Mouse (Mus musculus) cerebellum, adult 2 months (tissue): ENCODE data around the gene Clrn1. TPM values are rescaled to one million over a fixed set of nuclear protein-coding genes. Genes with fewer than 3 reads are reported as not detected.
"Not testable (repeated sequence)": the region's sequence is repeated elsewhere in the genome, so short reads cannot be mapped to it uniquely, and the experiment has no call there.

ENCODE experiments used
- DNase-seq, 2 experiments: peaks; one replicate each; pipeline ENCODE4 v3.0.0; 2021
- H3K27ac ChIP-seq: fragments of 200-500 bp; 2 replicates; pipeline ENCODE4 v1.5.1; 2012; ENCODE audit warnings: low read length, control low read depth, inconsistent platforms; ENCODE audit not compliant: insufficient read depth
- H3K27me3 ChIP-seq: fragments of 200-500 bp; 2 replicates; pipeline ENCODE4 v1.6.1; 2012; ENCODE audit warnings: inconsistent platforms, mild to moderate bottlenecking, low read length, moderate library complexity; ENCODE audit not compliant: control insufficient read depth, insufficient read depth
- H3K4me1 ChIP-seq: fragments of 200-500 bp; 2 replicates; pipeline ENCODE4 v1.6.1; 2011; ENCODE audit warnings: low read length; ENCODE audit not compliant: control insufficient read depth, insufficient read depth
- H3K4me3 ChIP-seq: fragments of 200-500 bp; replicated peaks from 2 replicates; pipeline ENCODE3; 2011; ENCODE audit warnings: mild to moderate bottlenecking, low read depth, low read length, control low read depth; ENCODE audit not compliant: insufficient read depth
- CTCF ChIP-seq: fragments of 200-500 bp; IDR thresholded peaks from 2 replicates; pipeline ENCODE4 v1.5.1; 2011; ENCODE audit warnings: low read depth, mild to moderate bottlenecking, control low read depth, low read length, moderate library complexity, borderline replicate concordance; ENCODE audit not compliant: insufficient read depth
- POLR2A ChIP-seq: fragments of 200-500 bp; IDR thresholded peaks from 2 replicates; pipeline ENCODE4 v1.6.1; 2011; ENCODE audit warnings: low read length, control low read depth, borderline replicate concordance; ENCODE audit not compliant: insufficient read depth
- WGBS: fragments of 180-500 bp; shearing (Covaris S2); methylation state at CpG from one replicate; pipeline ENCODE4 v1.1.7; 2018; 5-methylcytosine and 5-hydroxymethylcytosine counted together
- polyA plus RNA-seq: library from polyadenylated mRNA; depleted of rRNA; stranded (reverse); fragments of >200 nt; gene quantifications from 2 replicates; pipeline ENCODE4 v1.2.3, GENCODE M21; 2012

Gene Clrn1
- polyA plus RNA-seq, 1 experiment, result 0.61 TPM

DNA sequence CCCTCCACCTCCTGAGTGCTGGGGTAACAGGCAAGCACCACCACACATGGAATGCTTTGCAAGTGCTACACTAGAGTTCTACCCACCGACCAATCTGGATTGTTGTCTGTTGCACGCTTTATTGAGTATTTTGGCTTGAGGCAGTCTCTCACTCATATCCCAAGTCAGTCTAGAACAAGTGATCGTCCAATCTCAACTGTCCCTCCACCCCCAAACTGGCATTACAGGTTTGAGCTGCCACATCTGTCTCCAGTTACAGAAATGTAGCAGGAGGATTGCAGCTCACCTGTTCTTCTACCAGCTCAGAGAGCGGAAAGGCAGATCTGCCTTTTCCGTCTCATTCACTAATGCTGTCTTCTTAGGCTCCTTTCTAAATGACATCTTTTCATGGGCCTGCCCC is 10.0 kb upstream of the Clrn1 start:
- Histone ChIP-seq H3K27ac (no peak overlapping the region), H3K27me3 (no peaks in the 10 kb centered on the region), H3K4me1 (no peaks in the 10 kb centered on the region), H3K4me3 (no peak overlapping the region)
- TF ChIP-seq CTCF, result no peak
- TF ChIP-seq POLR2A, result no peak
- no peak for DNase-seq
- 87% methylated on average over 5 of the region's 5 CpGs for WGBS

- TF ChIP-seq POLR2A, result no peak
- no peak for TF ChIP-seq CTCF
- Histone ChIP-seq H3K27ac (no peak overlapping the region), H3K4me1 (no peaks in the 10 kb centered on the region), H3K4me3 (no peak overlapping the region), H3K27me3 (no peaks in the 10 kb centered on the region)
- 94% methylated on average over 3 of the region's 3 CpGs for WGBS
- no peak for DNase-seq
These were observed 9.4 kb upstream of the Clrn1 start for GRCm38 (mm10) chr3:58894529-58894928.

GRCm38 (mm10) chr3:58889670-58890069 is 4.5 kb upstream of the Clrn1 start:
- Histone ChIP-seq H3K27me3 (no peaks in the 10 kb centered on the region), H3K4me1 (no peaks in the 10 kb centered on the region), H3K27ac (no peak overlapping the region), H3K4me3 (no peak overlapping the region)
- DNase-seq, result no peak
- WGBS, result 53% methylated on average over 3 of the region's 3 CpGs
- TF ChIP-seq CTCF (no peak), POLR2A (no peak)

GRCm38 (mm10) chr3:58888131-58888715 is 3.1 kb upstream of the Clrn1 start:
- TF ChIP-seq POLR2A (no peak), CTCF (no peak)
- 84% methylated on average over 7 of the region's 7 CpGs for WGBS

GRCm38 (mm10) chr3:58887719-58888118 is 2.6 kb upstream of the Clrn1 start:
- Histone ChIP-seq H3K4me3 (no peak overlapping the region), H3K4me1 (no peaks in the 10 kb centered on the region), H3K27ac (no peak overlapping the region), H3K27me3 (no peaks in the 10 kb centered on the region)
- 89% methylated on average over 10 of the region's 10 CpGs for WGBS
- DNase-seq, result no peak
- TF ChIP-seq CTCF (no peak), POLR2A (no peak)

More at GRCm38 (mm10) chr3:58888131-58888715, 3.1 kb upstream of the Clrn1 start:
- Histone ChIP-seq H3K27me3 (no peaks in the 10 kb centered on the region), H3K4me3 (no peak overlapping the region), H3K27ac (no peak overlapping the region), H3K4me1 (no peaks in the 10 kb centered on the region)
- DNase-seq, result no peak

DNA sequence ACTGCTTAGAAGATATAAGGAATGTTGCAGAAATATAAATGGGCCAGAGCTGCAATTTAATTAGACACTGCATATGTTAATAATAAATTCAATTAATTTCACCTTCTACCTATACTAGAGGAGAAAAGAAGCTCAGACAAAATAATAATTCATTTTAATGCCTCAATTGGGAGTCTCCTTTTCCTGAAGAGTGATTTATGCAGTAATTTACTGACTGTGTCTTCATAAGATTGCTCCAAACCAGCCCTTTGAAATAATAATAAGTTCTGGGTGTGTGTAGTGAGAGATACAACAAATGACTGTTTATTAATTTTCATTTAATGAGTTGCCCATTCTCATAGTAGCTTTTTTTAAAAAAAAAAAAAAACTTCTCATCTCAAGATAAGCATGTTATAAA is 1.6 kb downstream of the Clrn1 start:
- no peak for DNase-seq
- Histone ChIP-seq H3K4me1 (no peaks in the 10 kb centered on the region), H3K27ac (no peak overlapping the region), H3K4me3 (no peak overlapping the region), H3K27me3 (no peaks in the 10 kb centered on the region)
- TF ChIP-seq POLR2A (no peak), CTCF (no peak)

DNA sequence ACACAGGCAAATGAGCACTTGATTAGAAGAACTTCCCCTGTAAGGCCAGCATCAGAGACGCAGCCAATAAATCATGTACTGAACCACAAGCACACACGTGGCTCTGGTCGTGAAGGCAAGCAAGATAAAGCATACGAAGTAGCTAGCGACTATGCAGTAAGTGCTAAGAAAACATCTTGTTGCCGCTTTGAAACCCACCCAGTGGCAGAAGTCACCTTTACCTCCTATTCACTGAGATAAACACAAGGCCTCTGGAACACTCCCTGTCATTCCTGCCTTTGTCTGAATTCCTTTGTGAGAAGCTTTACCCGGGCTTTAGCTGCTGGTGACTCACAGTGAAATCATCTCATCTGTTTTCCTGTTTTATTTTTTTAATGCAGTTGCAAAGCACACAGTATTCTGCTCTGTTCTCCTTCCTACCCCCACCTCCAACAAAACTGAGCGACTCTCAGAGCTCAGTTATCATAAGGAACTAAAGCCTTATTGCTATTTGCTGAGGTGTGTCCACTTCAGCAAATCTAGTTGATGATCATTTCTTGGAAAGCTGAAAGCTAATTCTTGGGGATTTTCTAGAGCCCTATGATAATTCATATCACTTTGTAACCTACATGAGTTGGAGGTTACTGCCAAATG is 2.1 kb downstream of the Clrn1 start:
- DNase-seq, result no peak
- TF ChIP-seq POLR2A (no peak), CTCF (no peak)
- Histone ChIP-seq H3K4me1 (no peaks in the 10 kb centered on the region), H3K4me3 (no peak overlapping the region), H3K27me3 (no peaks in the 10 kb centered on the region), H3K27ac (no peak overlapping the region)
- WGBS, result 58% methylated on average over 8 of the region's 8 CpGs

DNA sequence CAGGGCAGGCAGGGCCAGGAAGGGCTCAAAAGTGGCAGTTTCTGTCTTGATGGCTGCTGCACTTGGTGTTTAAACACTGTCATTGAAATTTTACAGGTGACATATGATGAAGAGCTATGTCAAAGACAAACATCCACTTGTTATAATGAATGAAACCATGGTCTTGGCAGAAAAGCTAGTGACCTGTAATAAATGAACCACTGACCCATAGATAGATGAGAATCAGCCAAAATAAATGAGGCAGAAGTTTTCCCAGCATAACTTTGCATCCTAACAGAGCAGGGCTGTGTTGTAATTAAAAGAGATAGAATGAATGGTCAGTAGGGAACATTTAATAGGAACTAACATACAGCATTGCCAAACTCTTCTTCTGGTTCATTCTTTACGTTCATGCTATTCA is 4.1 kb downstream of the Clrn1 start:
- WGBS, result 74% methylated on average over 1 of the region's 1 CpGs
- TF ChIP-seq CTCF, result no peak
- no peak for TF ChIP-seq POLR2A
- no peak overlapping the region for H3K27ac ChIP-seq
- H3K4me3 ChIP-seq, result no peak overlapping the region
- no peaks in the 10 kb centered on the region for H3K4me1 ChIP-seq
- no peak for DNase-seq
- H3K27me3 ChIP-seq, result no peaks in the 10 kb centered on the region

- no peaks in the 10 kb centered on the region for H3K4me1 ChIP-seq
- H3K27ac ChIP-seq, result no peak overlapping the region
- H3K4me3 ChIP-seq, result no peak overlapping the region
- TF ChIP-seq POLR2A (no peak), CTCF (no peak)
- 92% methylated on average over 2 of the region's 2 CpGs for WGBS
- no peak for DNase-seq
- H3K27me3 ChIP-seq, result no peaks in the 10 kb centered on the region
These were observed 5.0 kb downstream of the Clrn1 start for GRCm38 (mm10) chr3:58880181-58880580.

DNA sequence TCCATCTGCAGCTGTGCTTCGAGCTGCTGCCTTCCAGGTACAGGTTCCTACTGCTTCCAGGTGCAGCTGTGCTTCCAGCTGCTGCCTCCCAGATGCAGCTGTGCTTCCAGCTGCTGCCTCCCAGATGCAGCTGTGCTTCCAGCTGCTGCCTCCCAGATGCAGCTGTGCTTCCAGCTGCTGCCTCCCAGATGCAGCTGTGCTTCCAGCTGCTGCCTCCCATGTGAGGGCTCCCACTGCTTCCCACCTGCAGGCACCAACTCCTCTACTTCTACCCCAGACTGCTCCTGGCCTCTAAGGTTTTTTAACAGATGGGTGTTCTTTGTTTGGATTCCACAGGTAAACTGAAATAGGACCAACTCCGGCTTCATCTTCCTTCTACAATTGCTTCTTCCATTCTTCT is 13.3 kb downstream of the Clrn1 start:
- not testable (repeated sequence) for H3K27ac ChIP-seq, H3K4me1 ChIP-seq, DNase-seq, H3K4me3 ChIP-seq, H3K27me3 ChIP-seq
- 64% methylated on average over 2 of the region's 2 CpGs for WGBS
